Mouse (Mus musculus) megakaryocyte, embryonic 14.5 days (primary cell): Measurements from ENCODE around the gene Enox1.

Source experiments
- FLI1 ChIP-seq: IDR thresholded peaks from 2 replicates; pipeline ENCODE4 v1.6.1; 2012; ENCODE audit warnings: low read length, inconsistent platforms, mixed read lengths
- GATA1 ChIP-seq: IDR thresholded peaks from 3 replicates; pipeline ENCODE4 v1.6.1; 2012; ENCODE audit warnings: mixed read lengths, low read length, inconsistent platforms, borderline replicate concordance

DNA sequence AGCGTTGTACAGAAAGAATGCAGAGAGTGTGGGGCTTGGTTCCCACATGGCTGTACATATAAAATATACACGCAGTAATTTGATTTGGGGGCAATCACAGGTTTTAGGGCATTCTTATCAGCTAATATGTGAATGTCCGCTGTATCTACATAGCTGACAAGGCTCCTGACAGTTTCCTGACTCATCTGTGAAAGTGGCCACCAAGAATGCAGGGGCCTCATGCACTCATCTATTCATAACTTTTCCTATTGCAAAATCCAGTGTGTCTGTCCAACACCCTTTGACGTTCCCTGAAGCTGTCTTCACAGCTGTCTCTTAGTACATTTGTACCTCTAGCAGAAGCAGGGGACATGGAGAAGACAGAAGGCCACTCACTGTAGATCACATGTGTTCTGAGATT is 11.5 kb upstream of the Enox1 start:
- TF ChIP-seq GATA1 (no peak), FLI1 (no peak)
